Mouse (Mus musculus): ENCODE measurements around the gene Btbd3.

GRCm38 (mm10) chr2:138267852-138268513 is 11.6 kb downstream of the Btbd3 start:
- TF ChIP-seq CTCF (IDR thresholded peaks at IDR 0.05; ENCODE audit: insufficient read depth, low read length) (no peak), POLR2A (IDR thresholded peaks at IDR 0.05; ENCODE audit: borderline replicate concordance, extremely low read depth, low read depth, low read length) (no peak)
